Mouse (Mus musculus): ENCODE measurements at regions not wholly inside any gene's neighbourhood (a gene's known extent, or its start where the extent isn't known, plus 50 kb on each side); places are given as distances from the start of the nearest gene placed in this dataset.

DNA sequence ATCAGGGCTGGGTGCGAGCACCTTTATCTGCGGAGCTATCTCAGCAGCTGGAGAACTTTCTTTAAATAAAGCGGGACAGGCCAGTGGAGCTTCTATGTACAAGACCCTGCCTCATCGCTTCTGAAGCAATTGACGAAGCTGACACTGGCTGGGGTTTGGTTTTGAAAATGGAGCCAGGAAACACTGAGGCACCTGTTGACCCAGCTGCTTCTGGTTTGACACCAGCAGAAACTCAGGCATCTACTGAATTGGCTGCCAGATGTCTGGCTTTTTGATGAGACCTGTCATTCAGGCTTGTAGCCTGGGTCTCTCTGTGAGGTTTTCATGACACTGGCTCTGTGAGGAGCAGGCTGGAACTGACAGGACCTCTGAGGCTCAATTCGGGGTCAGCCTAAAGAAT, 124.9 kb upstream of the Rbms3 start:
- TF ChIP-seq POLR2AphosphoS2 (IDR thresholded peaks at IDR 0.05; ENCODE audit: insufficient read length, low read depth) (no peak), POLR2A (IDR thresholded peaks at IDR 0.05; ENCODE audit: insufficient read length, low read depth) (no peak), USF1 (IDR thresholded peaks at IDR 0.05; ENCODE audit: low read depth) (no peak), TCF12 (IDR thresholded peaks at IDR 0.05; ENCODE audit: insufficient read depth, poor library complexity, severe bottlenecking) (no peak), MYOD1 (IDR thresholded peaks at IDR 0.05; ENCODE audit: control insufficient read depth in 1 of 3, insufficient read length in 2 of 3, low read depth in 2 of 3) (peak; percentile 20 to 75 (median 60)), E2F4 (IDR thresholded peaks at IDR 0.05; ENCODE audit: insufficient read depth) (no peak), MYOG (IDR thresholded peaks at IDR 0.05; ENCODE audit: control insufficient read depth in 1 of 3, insufficient read depth in 1 of 3, insufficient read length in 2 of 3, low read depth in 2 of 3) (no peak), TCF3 (IDR thresholded peaks at IDR 0.05; ENCODE audit: insufficient read length, low read depth) (no peak), MAX (IDR thresholded peaks at IDR 0.05; ENCODE audit: low read depth) (no peak), SRF (IDR thresholded peaks at IDR 0.05; ENCODE audit: control insufficient read depth, insufficient read length, low read depth) (no peak), CEBPB (IDR thresholded peaks at IDR 0.05; ENCODE audit: insufficient read depth, poor library complexity, severe bottlenecking) (no peak)

Data from myocyte (in vitro differentiated cells).